Mouse (Mus musculus): ENCODE results near the gene Fchsd2. TPM values are rescaled to one million over a fixed set of nuclear protein-coding genes. Genes with fewer than 3 reads are reported as not detected.

The Fchsd2 gene
- polyA plus RNA-seq (2015; fragmentation: Nextera tagmentation; extraction: Ambion mirVana), result 45.5 and 50.4 TPM in 2 replicates

DNA sequence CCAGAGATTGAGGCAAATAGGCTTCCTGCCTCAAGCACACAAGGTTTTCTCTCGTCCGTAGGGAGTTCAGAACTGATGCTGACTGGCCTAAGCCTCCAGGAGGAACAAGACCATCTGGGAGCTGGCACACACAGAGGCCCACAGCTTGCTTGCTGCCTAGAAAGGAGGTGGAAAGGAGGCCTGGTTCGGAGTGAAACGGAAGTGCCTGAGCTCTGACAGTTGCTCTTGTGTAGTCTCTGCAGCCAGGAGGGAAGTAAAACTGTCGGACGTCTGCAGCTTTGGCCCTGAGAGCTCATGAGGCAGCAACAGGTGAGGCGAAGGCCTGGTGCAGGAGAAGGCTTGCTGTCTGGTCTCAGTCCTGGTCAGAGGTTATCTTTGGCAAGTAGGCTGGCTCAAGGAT, at the start of gene Fchsd2:
Fchsd2 (plus strand) TSS at position 246 of the 400 bp plus-strand sequence.
- no peak for ATAC-seq
- no peak within 1 kb of the TSS for H3K4me3 ChIP-seq (replicated peaks; ENCODE audit: low read length)
- H3K9ac ChIP-seq (replicated peaks; ENCODE audit: low read depth, low read length), result no peak within 1 kb of the TSS
- H3K4me1 ChIP-seq (replicated peaks; ENCODE audit: control insufficient read depth, insufficient read depth, low read length), result no peaks in the 10 kb centered on the region
- no peak within 1 kb of the TSS for H3K27ac ChIP-seq (ENCODE audit: low read length)
- H3K36me3 ChIP-seq (ENCODE audit: control insufficient read depth, insufficient read depth), result no peaks in the 10 kb centered on the region
- 61% methylated on average over 7 of the region's 7 CpGs for WGBS
- H3K9me3 ChIP-seq (ENCODE audit: control insufficient read depth, low read length), result no peaks in the 10 kb centered on the region
- no peaks in the 10 kb centered on the region for H3K27me3 ChIP-seq (replicated peaks; ENCODE audit: control insufficient read depth, insufficient read depth, low read length)
- no peak within 1 kb of the TSS for H3K4me2 ChIP-seq (ENCODE audit: low read length)

DNA sequence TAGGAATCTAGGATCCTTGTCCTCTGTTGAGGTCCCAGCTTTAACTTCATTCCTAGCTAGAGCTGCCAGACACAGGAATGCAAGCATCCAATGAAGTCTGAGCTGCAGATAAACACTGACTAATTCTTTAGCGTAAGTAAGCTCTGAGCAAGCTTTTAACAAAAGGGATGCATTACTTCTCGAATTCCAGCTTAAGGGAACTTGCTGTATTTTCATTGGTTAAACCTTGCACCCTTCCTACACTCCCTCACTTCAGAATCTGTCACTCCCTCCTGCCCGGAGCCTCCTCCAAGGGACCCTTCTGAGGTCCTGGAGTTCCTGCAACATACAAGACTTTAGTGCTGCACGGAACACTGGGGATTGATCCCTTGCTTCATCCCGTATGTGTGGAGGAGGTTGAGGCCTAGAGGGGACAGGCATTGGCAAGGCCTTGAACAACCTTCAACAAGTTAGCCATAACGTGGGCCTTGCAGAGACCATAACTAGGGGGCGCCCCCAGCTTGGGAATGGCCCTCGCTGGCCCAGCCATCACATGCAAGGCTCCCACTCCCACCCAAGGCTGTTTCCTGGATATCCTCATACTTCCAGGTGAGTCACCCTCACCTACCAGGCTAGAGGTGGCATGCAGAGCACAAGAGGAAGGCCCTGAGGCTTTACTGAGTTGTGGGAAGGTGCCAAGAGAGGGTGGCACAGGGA, 48.7 kb upstream of the Fchsd2 start:
- ATAC-seq, result no peak
- Histone ChIP-seq H3K27ac (ENCODE audit: low read length) (no peak overlapping the region), H3K4me2 (ENCODE audit: low read length) (no peak overlapping the region), H3K36me3 (ENCODE audit: control insufficient read depth, insufficient read depth) (no peaks in the 10 kb centered on the region), H3K4me1 (replicated peaks; ENCODE audit: control insufficient read depth, insufficient read depth, low read length) (no peaks in the 10 kb centered on the region), H3K27me3 (replicated peaks; ENCODE audit: control insufficient read depth, insufficient read depth, low read length) (no peaks in the 10 kb centered on the region), H3K9me3 (ENCODE audit: control insufficient read depth, low read length) (no peaks in the 10 kb centered on the region), H3K9ac (replicated peaks; ENCODE audit: low read depth, low read length) (no peak overlapping the region), H3K4me3 (replicated peaks; ENCODE audit: low read length) (no peak overlapping the region)
- 60% methylated on average over 8 of the region's 8 CpGs for WGBS

DNA sequence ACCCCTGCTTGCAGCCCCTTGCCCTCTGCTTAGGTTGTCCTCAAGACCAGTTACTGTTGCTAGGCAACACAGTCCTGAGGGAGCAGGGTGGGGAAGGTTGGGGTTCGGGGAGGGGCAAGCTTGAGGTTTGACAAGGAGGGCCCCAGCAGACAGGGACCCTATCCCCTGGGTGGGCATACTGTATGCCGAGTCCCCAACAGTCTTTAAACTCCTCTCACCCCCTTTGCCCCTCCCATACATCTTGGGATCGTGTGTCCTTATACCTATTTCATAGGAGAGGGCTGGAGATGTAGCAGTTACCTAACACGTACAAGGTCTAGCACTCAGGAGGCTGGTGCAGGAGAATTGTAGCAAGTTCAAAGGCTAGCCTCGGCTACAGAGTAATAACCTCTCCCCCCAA, 44.4 kb upstream of the Fchsd2 start:
- H3K27me3 ChIP-seq (replicated peaks; ENCODE audit: control insufficient read depth, insufficient read depth, low read length), result no peaks in the 10 kb centered on the region
- no peak overlapping the region for H3K4me2 ChIP-seq (ENCODE audit: low read length)
- WGBS, result 84% methylated on average over 5 of the region's 5 CpGs
- no peak overlapping the region for H3K27ac ChIP-seq (ENCODE audit: low read length)
- 0 out of 2 replicates have a peak, but pooled peaks cover 3% of the 10 kb centered on the region for H3K4me1 ChIP-seq (replicated peaks; ENCODE audit: control insufficient read depth, insufficient read depth, low read length)
- no peaks in the 10 kb centered on the region for H3K9me3 ChIP-seq (ENCODE audit: control insufficient read depth, low read length)
- H3K4me3 ChIP-seq (replicated peaks; ENCODE audit: low read length), result no peak overlapping the region
- H3K9ac ChIP-seq (replicated peaks; ENCODE audit: low read depth, low read length), result no peak overlapping the region
- H3K36me3 ChIP-seq (ENCODE audit: control insufficient read depth, insufficient read depth), result no peaks in the 10 kb centered on the region
- no peak for ATAC-seq

DNA sequence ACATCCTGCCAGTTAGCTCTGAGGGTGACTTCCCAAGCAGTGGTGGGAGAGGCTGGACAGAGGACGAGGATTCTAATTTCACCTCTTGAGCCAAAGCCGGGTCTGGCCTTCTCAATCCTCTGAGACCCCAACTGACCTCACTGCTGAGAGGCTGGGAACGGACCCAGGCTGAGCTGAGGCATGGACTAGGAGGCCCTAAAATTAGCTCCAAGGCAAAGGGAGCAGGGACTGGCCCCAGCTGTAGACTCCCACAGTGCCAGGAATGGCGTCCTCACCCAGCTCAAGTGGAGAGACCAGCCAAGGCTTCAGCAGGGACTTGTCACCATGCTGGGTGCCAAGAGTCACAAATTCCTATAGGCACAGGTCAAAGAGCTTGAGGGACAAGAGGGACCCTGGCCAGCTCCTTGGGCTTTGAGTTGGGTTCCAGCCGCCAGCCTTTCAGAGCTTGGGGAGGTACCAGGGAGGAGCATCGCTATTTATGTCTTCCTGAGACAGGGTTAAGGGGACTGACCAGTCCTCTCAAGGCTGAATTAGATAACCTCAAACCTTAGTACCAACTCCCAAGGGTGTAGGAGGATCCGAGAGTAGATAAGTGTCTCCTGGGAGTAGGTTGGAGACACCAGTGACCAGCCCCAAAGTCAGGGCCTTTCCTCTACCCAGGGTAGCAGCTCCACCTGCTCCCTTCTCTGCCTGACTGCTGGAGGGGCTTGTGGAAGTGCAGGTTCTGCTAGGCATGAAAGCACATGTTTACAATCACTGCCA, 43.2 kb upstream of the Fchsd2 start:
- 83% methylated on average over 7 of the region's 7 CpGs for WGBS
- no peaks in the 10 kb centered on the region for H3K36me3 ChIP-seq (ENCODE audit: control insufficient read depth, insufficient read depth)
- no peaks in the 10 kb centered on the region for H3K27me3 ChIP-seq (replicated peaks; ENCODE audit: control insufficient read depth, insufficient read depth, low read length)
- ATAC-seq, result no peak
- no peak overlapping the region for H3K27ac ChIP-seq (ENCODE audit: low read length)
- 0 out of 2 replicates have a peak, but pooled peaks cover 3% of the 10 kb centered on the region for H3K4me1 ChIP-seq (replicated peaks; ENCODE audit: control insufficient read depth, insufficient read depth, low read length)
- no peak overlapping the region for H3K4me2 ChIP-seq (ENCODE audit: low read length)
- H3K9me3 ChIP-seq (ENCODE audit: control insufficient read depth, low read length), result no peaks in the 10 kb centered on the region
- no peak overlapping the region for H3K9ac ChIP-seq (replicated peaks; ENCODE audit: low read depth, low read length)
- H3K4me3 ChIP-seq (replicated peaks; ENCODE audit: low read length), result no peak overlapping the region

DNA sequence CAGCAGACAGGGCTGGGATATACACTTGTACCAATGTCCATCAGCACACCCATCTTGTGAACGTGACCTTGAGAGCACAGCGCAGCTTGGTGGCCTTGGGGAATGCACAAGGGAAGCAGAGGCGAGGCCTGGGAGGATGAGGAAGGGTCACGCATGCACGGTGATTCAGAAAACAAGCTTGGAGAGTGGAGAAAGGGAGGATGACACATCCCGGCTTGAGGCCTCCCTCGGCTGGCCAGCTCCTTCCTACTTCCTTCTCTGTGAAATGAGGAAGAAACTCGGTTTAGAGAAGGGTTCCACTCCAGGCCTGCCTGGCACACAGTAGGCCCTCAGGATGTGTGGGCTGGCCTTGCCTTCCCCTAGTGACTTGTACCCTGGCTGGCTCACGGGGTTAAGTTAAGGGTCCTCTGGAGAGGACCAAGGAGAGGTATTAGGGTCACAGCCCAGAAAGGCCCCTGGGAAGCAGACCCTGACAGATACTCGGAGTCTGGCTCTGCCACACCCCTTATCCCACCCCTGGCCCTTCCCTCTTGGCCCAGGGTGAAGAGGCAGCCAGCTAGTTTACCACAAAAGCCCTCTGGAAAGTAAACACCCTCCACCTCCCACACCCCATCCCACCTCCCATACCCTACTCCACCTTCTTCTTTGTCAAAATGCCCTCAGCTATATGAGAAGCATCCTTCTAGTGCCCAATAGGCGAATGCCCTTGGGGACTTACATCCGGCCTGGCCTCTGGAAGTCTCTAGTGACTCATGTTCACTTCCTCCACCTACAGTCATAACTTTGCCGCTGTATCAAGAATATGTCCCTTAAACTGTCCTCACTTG, 41.7 kb upstream of the Fchsd2 start:
- 78% methylated on average over 13 of the region's 13 CpGs for WGBS
- no peak overlapping the region for H3K4me3 ChIP-seq (replicated peaks; ENCODE audit: low read length)
- H3K4me2 ChIP-seq (ENCODE audit: low read length), result no peak overlapping the region
- H3K27ac ChIP-seq (ENCODE audit: low read length), result no peak overlapping the region
- no peaks in the 10 kb centered on the region for H3K27me3 ChIP-seq (replicated peaks; ENCODE audit: control insufficient read depth, insufficient read depth, low read length)
- no peaks in the 10 kb centered on the region for H3K36me3 ChIP-seq (ENCODE audit: control insufficient read depth, insufficient read depth)
- no peak for ATAC-seq
- H3K9ac ChIP-seq (replicated peaks; ENCODE audit: low read depth, low read length), result no peak overlapping the region
- H3K9me3 ChIP-seq (ENCODE audit: control insufficient read depth, low read length), result no peaks in the 10 kb centered on the region
- H3K4me1 ChIP-seq (replicated peaks; ENCODE audit: control insufficient read depth, insufficient read depth, low read length), result 0 out of 2 replicates have a peak, but pooled peaks cover 3% of the 10 kb centered on the region

DNA sequence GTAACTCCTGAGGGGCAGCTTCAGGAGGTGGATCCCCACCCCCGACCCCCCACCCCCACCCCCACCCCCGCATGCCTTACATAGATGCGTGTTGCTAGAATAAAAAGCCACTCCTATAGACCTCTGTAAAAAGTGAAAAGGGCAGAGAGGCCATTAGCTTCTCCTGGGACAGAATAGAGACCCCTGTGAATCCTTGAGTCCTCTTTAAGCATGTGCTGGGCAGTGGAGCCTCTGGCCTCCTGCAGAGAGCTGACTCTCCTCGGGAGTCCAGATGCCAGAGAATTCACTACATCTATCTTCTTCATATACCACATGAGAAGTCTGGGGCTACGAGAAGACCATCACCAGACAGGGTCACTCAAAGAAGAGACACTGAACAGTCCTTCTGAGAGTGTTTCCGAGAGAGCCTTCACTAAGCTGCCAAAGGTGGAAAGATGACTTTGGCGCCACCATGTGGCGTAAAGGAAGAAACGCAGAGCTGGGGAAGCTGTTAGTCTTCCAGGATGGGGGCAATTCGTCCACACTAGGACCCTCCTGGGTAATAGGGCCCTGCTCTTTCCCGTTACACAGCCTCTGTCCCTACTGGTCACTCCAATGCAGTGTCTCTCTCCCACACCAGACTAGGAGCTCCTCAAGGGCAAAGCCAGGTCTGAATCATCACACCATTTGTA, 41.0 kb upstream of the Fchsd2 start:
- peak; percentile 64 for ATAC-seq
- Histone ChIP-seq H3K4me2 (ENCODE audit: low read length) (no peak overlapping the region), H3K9ac (replicated peaks; ENCODE audit: low read depth, low read length) (no peak overlapping the region; the same call in 1 of the 2 replicates), H3K9me3 (ENCODE audit: control insufficient read depth, low read length) (no peaks in the 10 kb centered on the region), H3K27me3 (replicated peaks; ENCODE audit: control insufficient read depth, insufficient read depth, low read length) (no peaks in the 10 kb centered on the region), H3K4me1 (replicated peaks; ENCODE audit: control insufficient read depth, insufficient read depth, low read length) (0 out of 2 replicates have a peak, but pooled peaks cover 3% of the 10 kb centered on the region), H3K4me3 (replicated peaks; ENCODE audit: low read length) (no peak overlapping the region), H3K27ac (ENCODE audit: low read length) (no peak overlapping the region), H3K36me3 (ENCODE audit: control insufficient read depth, insufficient read depth) (no peaks in the 10 kb centered on the region)
- 18% methylated on average over 11 of the region's 11 CpGs for WGBS

DNA sequence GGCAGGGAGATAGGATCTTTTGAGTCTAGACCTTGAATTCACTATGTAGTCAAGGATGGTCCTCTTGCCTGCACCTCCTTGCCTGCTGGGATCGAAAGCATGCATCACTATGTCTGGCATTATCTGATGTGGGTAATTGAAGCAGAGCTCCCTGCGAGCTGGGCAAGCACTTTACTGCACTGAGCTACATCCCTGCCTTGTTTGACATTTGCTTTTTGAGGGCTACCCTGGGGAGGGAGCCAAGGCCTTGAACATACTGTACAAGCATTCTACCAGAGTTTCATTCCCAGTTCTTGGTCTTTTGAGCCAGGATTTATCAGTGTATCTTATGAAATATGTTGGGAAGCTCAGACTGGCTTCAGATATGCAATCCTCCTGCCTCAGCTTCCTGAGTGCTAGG, 39.5 kb upstream of the Fchsd2 start:
- 79% methylated on average over 2 of the region's 2 CpGs for WGBS
- Histone ChIP-seq H3K9ac (replicated peaks; ENCODE audit: low read depth, low read length) (no peak overlapping the region), H3K4me3 (replicated peaks; ENCODE audit: low read length) (no peak overlapping the region), H3K27ac (ENCODE audit: low read length) (no peak overlapping the region), H3K36me3 (ENCODE audit: control insufficient read depth, insufficient read depth) (no peaks in the 10 kb centered on the region), H3K9me3 (ENCODE audit: control insufficient read depth, low read length) (no peaks in the 10 kb centered on the region), H3K4me1 (replicated peaks; ENCODE audit: control insufficient read depth, insufficient read depth, low read length) (0 out of 2 replicates have a peak, but pooled peaks cover 3% of the 10 kb centered on the region), H3K4me2 (ENCODE audit: low read length) (no peak overlapping the region), H3K27me3 (replicated peaks; ENCODE audit: control insufficient read depth, insufficient read depth, low read length) (no peaks in the 10 kb centered on the region)
- no peak for ATAC-seq

DNA sequence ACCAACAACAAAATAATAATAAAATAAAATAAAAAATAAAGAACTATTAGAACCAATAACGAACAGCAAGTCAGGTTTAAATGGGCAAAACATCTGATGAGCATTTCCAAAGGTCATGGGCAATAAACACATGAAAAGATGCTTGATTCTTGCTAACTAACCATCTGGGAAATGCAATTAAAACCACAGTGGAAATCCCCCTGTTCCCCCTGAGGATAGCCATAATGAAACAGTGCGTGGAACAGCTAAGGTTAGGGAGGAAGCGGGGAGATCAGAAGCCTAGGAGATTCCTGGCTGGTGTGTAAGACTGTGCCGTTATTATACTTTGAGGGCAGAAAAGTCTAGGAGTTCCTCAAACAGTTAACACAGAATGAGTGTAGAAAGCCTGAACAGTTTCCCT, 35.4 kb upstream of the Fchsd2 start:
- 60% methylated on average over 4 of the region's 4 CpGs for WGBS
- Histone ChIP-seq H3K4me3 (replicated peaks; ENCODE audit: low read length) (no peak overlapping the region), H3K9ac (replicated peaks; ENCODE audit: low read depth, low read length) (no peak overlapping the region), H3K4me1 (replicated peaks; ENCODE audit: control insufficient read depth, insufficient read depth, low read length) (peaks cover 5% of the 10 kb centered on the region; the same call in 1 of the 2 replicates), H3K4me2 (ENCODE audit: low read length) (no peak overlapping the region), H3K27ac (ENCODE audit: low read length) (no peak overlapping the region), H3K27me3 (replicated peaks; ENCODE audit: control insufficient read depth, insufficient read depth, low read length) (no peaks in the 10 kb centered on the region), H3K36me3 (ENCODE audit: control insufficient read depth, insufficient read depth) (no peaks in the 10 kb centered on the region), H3K9me3 (ENCODE audit: control insufficient read depth, low read length) (no peaks in the 10 kb centered on the region)
- no peak for ATAC-seq

All from forebrain, embryonic 16.5 days (tissue).